Mouse (Mus musculus) embryonic facial prominence, embryonic 15.5 days (tissue): Measurements from ENCODE around the gene Foxk1. TPM values are rescaled to one million over a fixed set of nuclear protein-coding genes. Genes with fewer than 3 reads are reported as not detected.

ENCODE experiments used
- ATAC-seq: fragments of 200-750 bp; cut with Nextera tagmentation; 2 replicates; pipeline ENCODE4 v1.8.0; 2017; ENCODE audit warnings: low read depth, moderate TSS enrichment; ENCODE audit not compliant: insufficient number of reproducible peaks, low FRiP score, low TSS enrichment
- H3K27ac ChIP-seq: fragments of 300-500 bp; sonication (generic); replicated peaks from 2 replicates; pipeline ENCODE4 v1.5.1; 2015; ENCODE audit warnings: mild to moderate bottlenecking, inconsistent platforms
- H3K27me3 ChIP-seq: fragments of 300-500 bp; sonication (generic); 2 replicates; pipeline ENCODE4 v1.6.1; 2015; ENCODE audit warnings: inconsistent platforms
- H3K36me3 ChIP-seq: fragments of 300-500 bp; sonication (generic); 2 replicates; pipeline ENCODE4 v1.6.1; 2015; ENCODE audit warnings: mild to moderate bottlenecking, inconsistent platforms
- H3K4me1 ChIP-seq: fragments of 300-500 bp; sonication (generic); 2 replicates; pipeline ENCODE4 v1.6.1; 2015; ENCODE audit warnings: inconsistent platforms
- H3K4me2 ChIP-seq: fragments of 300-500 bp; sonication (generic); replicated peaks from 2 replicates; pipeline ENCODE4 v1.6.1; 2015; ENCODE audit warnings: mild to moderate bottlenecking, inconsistent platforms
- H3K4me3 ChIP-seq: fragments of 300-500 bp; sonication (generic); replicated peaks from 2 replicates; pipeline ENCODE4 v1.5.1; 2015; ENCODE audit warnings: mild to moderate bottlenecking, inconsistent platforms
- H3K9ac ChIP-seq: fragments of 300-500 bp; sonication (generic); 2 replicates; pipeline ENCODE4 v1.6.1; 2015; ENCODE audit warnings: inconsistent platforms
- H3K9me3 ChIP-seq: fragments of 300-500 bp; sonication (generic); replicated peaks from 2 replicates; pipeline ENCODE4 v1.6.1; 2016; ENCODE audit warnings: inconsistent platforms
- WGBS: fragments of 180-500 bp; shearing (Covaris S2); methylation state at CpG from one replicate; pipeline ENCODE4 v1.1.7; 2015; 5-methylcytosine and 5-hydroxymethylcytosine counted together
- polyA plus RNA-seq: library from polyadenylated mRNA; unstranded; fragments of >200 nt; fragmentation: Nextera tagmentation; extraction: Ambion mirVana; gene quantifications from 2 replicates; pipeline ENCODE4 v1.2.1, GENCODE M21; 2015

The Foxk1 gene
- polyA plus RNA-seq, 1 experiment from 2014 or later, result 6.6 TPM

- 81% methylated on average over 10 of the region's 10 CpGs for WGBS
- no peak overlapping the region for H3K4me2 ChIP-seq
- H3K4me1 ChIP-seq, result peaks cover 39% of the 10 kb centered on the region
- no peak overlapping the region for H3K9ac ChIP-seq
- no peak overlapping the region for H3K27ac ChIP-seq
- no peaks in the 10 kb centered on the region for H3K27me3 ChIP-seq
- H3K9me3 ChIP-seq, result no peaks in the 10 kb centered on the region
- no peak overlapping the region for H3K4me3 ChIP-seq
- ATAC-seq, result no peak
- H3K36me3 ChIP-seq, result peaks cover 22% of the 10 kb centered on the region
These were observed 21.8 kb downstream of the Foxk1 start for GRCm38 (mm10) chr5:142423141-142423540.

GRCm38 (mm10) chr5:142423701-142424100, 22.4 kb downstream of the Foxk1 start:
- peaks cover 39% of the 10 kb centered on the region for H3K4me1 ChIP-seq
- no peak overlapping the region for H3K4me3 ChIP-seq
- H3K4me2 ChIP-seq, result no peak overlapping the region
- no peak for ATAC-seq
- H3K9me3 ChIP-seq, result no peaks in the 10 kb centered on the region
- H3K9ac ChIP-seq, result no peak overlapping the region
- no peaks in the 10 kb centered on the region for H3K27me3 ChIP-seq
- WGBS, result 50% methylated on average over 3 of the region's 3 CpGs
- H3K36me3 ChIP-seq, result peaks cover 18% of the 10 kb centered on the region; the same call in 1 of the 2 replicates
- H3K27ac ChIP-seq, result no peak overlapping the region

GRCm38 (mm10) chr5:142424627-142425349, 23.5 kb downstream of the Foxk1 start:
- Histone ChIP-seq H3K36me3 (peaks cover 9% of the 10 kb centered on the region; the same call in 1 of the 2 replicates), H3K27me3 (no peaks in the 10 kb centered on the region), H3K9me3 (no peaks in the 10 kb centered on the region), H3K4me3 (no peak overlapping the region), H3K9ac (no peak overlapping the region), H3K4me2 (peak overlapping the region; percentile 17; the same call in 1 of the 2 replicates), H3K27ac (peak overlapping the region; percentile 88), H3K4me1 (peaks cover 39% of the 10 kb centered on the region)
- WGBS, result 37% methylated on average over 13 of the region's 13 CpGs
- peak; percentile 48 for ATAC-seq

- no peak overlapping the region for H3K4me2 ChIP-seq
- H3K36me3 ChIP-seq, result 0 out of 2 replicates have a peak, but pooled peaks cover 3% of the 10 kb centered on the region
- no peaks in the 10 kb centered on the region for H3K9me3 ChIP-seq
- H3K27me3 ChIP-seq, result no peaks in the 10 kb centered on the region
- no peak overlapping the region for H3K4me3 ChIP-seq
- H3K9ac ChIP-seq, result no peak overlapping the region
- H3K4me1 ChIP-seq, result peaks cover 54% of the 10 kb centered on the region
- WGBS, result 89% methylated on average over 2 of the region's 2 CpGs
- ATAC-seq, result no peak
- no peak overlapping the region for H3K27ac ChIP-seq
These were observed 25.2 kb downstream of the Foxk1 start for GRCm38 (mm10) chr5:142426476-142426875.

GRCm38 (mm10) chr5:142427876-142428275, 26.6 kb downstream of the Foxk1 start:
- 76% methylated on average over 10 of the region's 10 CpGs for WGBS
- Histone ChIP-seq H3K27ac (no peak overlapping the region), H3K4me3 (no peak overlapping the region), H3K27me3 (no peaks in the 10 kb centered on the region), H3K9me3 (no peaks in the 10 kb centered on the region), H3K36me3 (no peaks in the 10 kb centered on the region), H3K9ac (no peak overlapping the region), H3K4me2 (no peak overlapping the region), H3K4me1 (peaks cover 68% of the 10 kb centered on the region)
- no peak for ATAC-seq

GRCm38 (mm10) chr5:142428691-142429090, 27.4 kb downstream of the Foxk1 start:
- Histone ChIP-seq H3K27ac (no peak overlapping the region), H3K9ac (no peak overlapping the region), H3K4me2 (no peak overlapping the region), H3K4me1 (peaks cover 76% of the 10 kb centered on the region), H3K27me3 (no peaks in the 10 kb centered on the region), H3K36me3 (no peaks in the 10 kb centered on the region), H3K4me3 (no peak overlapping the region), H3K9me3 (no peaks in the 10 kb centered on the region)
- WGBS, result 75% methylated on average over 6 of the region's 6 CpGs
- ATAC-seq, result no peak

GRCm38 (mm10) chr5:142431029-142431428, 29.7 kb downstream of the Foxk1 start:
- Histone ChIP-seq H3K36me3 (peaks cover 13% of the 10 kb centered on the region), H3K9ac (no peak overlapping the region), H3K4me1 (peaks cover 64% of the 10 kb centered on the region), H3K27ac (peak overlapping the region; percentile 22; the same call in 1 of the 2 replicates), H3K9me3 (no peaks in the 10 kb centered on the region), H3K27me3 (no peaks in the 10 kb centered on the region), H3K4me3 (no peak overlapping the region), H3K4me2 (no peak overlapping the region)
- ATAC-seq, result peak; percentile 55; the same call in 1 of the 2 replicates
- WGBS, result 45% methylated on average over 12 of the region's 12 CpGs

GRCm38 (mm10) chr5:142431811-142432434, 30.6 kb downstream of the Foxk1 start:
- peaks cover 20% of the 10 kb centered on the region for H3K36me3 ChIP-seq
- peaks cover 60% of the 10 kb centered on the region for H3K4me1 ChIP-seq
- 0 out of 2 replicates have a peak, but pooled peaks have one; percentile 11 for ATAC-seq
- H3K27me3 ChIP-seq, result no peaks in the 10 kb centered on the region
- H3K4me3 ChIP-seq, result no peak overlapping the region
- H3K9me3 ChIP-seq, result no peaks in the 10 kb centered on the region
- H3K27ac ChIP-seq, result peak overlapping the region; percentile 85
- H3K4me2 ChIP-seq, result no peak overlapping the region
- H3K9ac ChIP-seq, result no peak overlapping the region
- WGBS, result 55% methylated on average over 9 of the region's 9 CpGs

GRCm38 (mm10) chr5:142432695-142433094, 31.4 kb downstream of the Foxk1 start:
- H3K9me3 ChIP-seq, result no peaks in the 10 kb centered on the region
- peaks cover 20% of the 10 kb centered on the region for H3K36me3 ChIP-seq
- WGBS, result 66% methylated on average over 4 of the region's 4 CpGs
- H3K9ac ChIP-seq, result no peak overlapping the region
- peaks cover 59% of the 10 kb centered on the region for H3K4me1 ChIP-seq
- no peak for ATAC-seq
- no peak overlapping the region for H3K4me3 ChIP-seq
- no peak overlapping the region for H3K4me2 ChIP-seq
- peak overlapping the region; percentile 85 for H3K27ac ChIP-seq
- no peaks in the 10 kb centered on the region for H3K27me3 ChIP-seq

- H3K27me3 ChIP-seq, result no peaks in the 10 kb centered on the region
- H3K27ac ChIP-seq, result peak overlapping the region; percentile 75
- ATAC-seq, result no peak
- H3K9me3 ChIP-seq, result no peaks in the 10 kb centered on the region
- H3K4me1 ChIP-seq, result peaks cover 69% of the 10 kb centered on the region
- peaks cover 26% of the 10 kb centered on the region for H3K36me3 ChIP-seq
- H3K4me3 ChIP-seq, result no peak overlapping the region
- H3K9ac ChIP-seq, result no peak overlapping the region
- H3K4me2 ChIP-seq, result no peak overlapping the region
- WGBS, result 36% methylated on average over 5 of the region's 5 CpGs
These were observed 32.8 kb downstream of the Foxk1 start for GRCm38 (mm10) chr5:142434052-142434451.

GRCm38 (mm10) chr5:142435736-142436135, 34.4 kb downstream of the Foxk1 start:
- ATAC-seq, result no peak
- Histone ChIP-seq H3K36me3 (peaks cover 26% of the 10 kb centered on the region), H3K4me2 (no peak overlapping the region), H3K9me3 (no peaks in the 10 kb centered on the region), H3K4me1 (peaks cover 76% of the 10 kb centered on the region), H3K27me3 (no peaks in the 10 kb centered on the region), H3K27ac (no peak overlapping the region), H3K4me3 (no peak overlapping the region), H3K9ac (no peak overlapping the region)
- WGBS, result 95% methylated on average over 15 of the region's 15 CpGs
